Mouse (Mus musculus) spleen, adult 2 months (tissue): ENCODE measurements around the gene Kcnn3.

Experiments used
- CTCF ChIP-seq: fragments of 200-500 bp; IDR thresholded peaks from 2 replicates; pipeline ENCODE4 v1.5.1; 2011; ENCODE audit warnings: mild to moderate bottlenecking, inconsistent platforms; ENCODE audit not compliant: insufficient read depth, insufficient read length, insufficient replicate concordance; ENCODE audit errors: extremely low read depth
- POLR2A ChIP-seq: fragments of 200-500 bp; IDR thresholded peaks from 2 replicates; pipeline ENCODE4 v1.6.1; 2011; ENCODE audit warnings: low read depth, low read length, inconsistent platforms

DNA sequence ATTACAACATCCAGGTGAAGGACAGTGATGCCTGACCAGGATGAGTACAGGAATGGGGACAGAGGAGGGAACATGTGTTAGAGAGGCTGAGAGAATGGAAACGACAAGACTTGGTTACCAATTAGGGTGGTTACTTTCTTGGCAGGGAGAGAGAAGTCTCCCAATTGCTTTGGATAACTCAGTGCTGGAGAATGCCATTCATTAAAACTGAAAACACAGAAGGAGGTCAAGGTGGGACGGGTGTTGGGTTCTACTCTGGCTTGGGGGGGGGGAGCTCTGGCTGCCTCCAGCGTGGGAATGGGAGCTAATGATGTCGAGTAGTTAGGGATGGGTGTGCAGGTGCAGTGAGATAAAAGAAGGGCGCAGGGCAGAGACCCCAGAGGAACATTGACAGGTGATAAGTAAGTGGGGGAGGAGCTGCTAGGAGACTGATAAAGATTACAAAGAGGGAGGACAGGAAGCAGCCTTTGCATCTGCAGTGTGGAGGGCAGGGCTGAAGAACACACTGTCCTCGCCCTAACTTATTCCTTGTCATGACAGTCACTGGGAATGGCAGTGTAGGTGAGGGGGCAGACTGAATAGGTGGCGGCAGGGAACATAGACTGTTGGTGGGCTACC is 49.9 kb downstream of the Kcnn3 start:
- TF ChIP-seq CTCF (no peak), POLR2A (no peak)
